Mouse (Mus musculus): Measurements from ENCODE around the gene Fbxo9. TPM values are rescaled to one million over a fixed set of nuclear protein-coding genes. Genes with fewer than 3 reads are reported as not detected.

Gene Fbxo9
- 28.8 and 29.7 TPM in 2 replicates for total RNA-seq (2023)

DNA sequence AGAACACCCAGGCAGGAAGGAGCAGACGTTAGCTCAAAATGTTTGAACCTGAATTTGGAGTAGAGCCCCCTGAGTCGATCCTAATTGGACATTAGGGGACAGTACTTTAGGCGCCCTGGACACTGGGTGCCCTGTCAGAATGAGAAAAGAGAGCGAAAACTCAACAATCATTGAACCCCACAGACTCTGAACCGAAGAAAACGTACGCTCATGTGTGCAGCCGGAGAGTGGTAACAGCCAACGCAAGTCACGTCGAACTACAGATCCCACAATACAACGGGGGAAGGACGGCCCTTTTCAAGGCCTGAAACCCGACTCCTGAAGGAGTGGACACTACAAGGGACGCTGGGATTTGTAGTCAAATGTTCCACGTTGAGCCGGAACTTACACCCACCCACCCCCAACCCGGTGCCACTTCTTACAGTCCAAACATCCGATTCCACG is at the start of gene Fbxo9, which contains the start of gene Ick:
Gene Fbxo9, minus strand, starts transcription at position 270 of the 444 bp plus-strand sequence.
Gene Ick, plus strand, starts transcription at position 397 of the 444 bp plus-strand sequence.

GRCm38 (mm10) chr9:78051677-78052076 is 57.2 kb downstream of the Fbxo9 start, which contains the start of gene Gcm1:
Gene Gcm1, plus strand, starts transcription at chr9:78051924.

Other genes starting within 250 kb of the Fbxo9 start
- gene Elovl5, start 191.7 kb downstream of the Fbxo9 start, total RNA-seq (2023), result 29.8 and 38.1 TPM in 2 replicates
- not detected in 2 replicates for gene Gcm1, start 57.1 kb downstream of the Fbxo9 start, total RNA-seq (2023)
- gene Ick, start 127 bp upstream of the Fbxo9 start, total RNA-seq (2023), result 2.2 and 2.6 TPM in 2 replicates
- not detected in 2 replicates for gene Gsta4, start 73.7 kb upstream of the Fbxo9 start, total RNA-seq (2023)
- gene Gsta1, start 121.6 kb upstream of the Fbxo9 start, total RNA-seq (2023), result not detected in 2 replicates
- not detected in 2 replicates for gene Gm3776, start 148.1 kb upstream of the Fbxo9 start, total RNA-seq (2023)
- gene Gm10639, start 180.9 kb upstream of the Fbxo9 start, total RNA-seq (2023), result not detected in 2 replicates
- gene Omt2a, start 205.7 kb upstream of the Fbxo9 start, total RNA-seq (2023), result not detected in 2 replicates
- gene Omt2b, start 218.5 kb upstream of the Fbxo9 start, total RNA-seq (2023), result not detected in 2 replicates
- not detected in 2 replicates for gene Gsta2, start 246.7 kb upstream of the Fbxo9 start, total RNA-seq (2023)